Mouse (Mus musculus) forebrain, postnatal 0 days (tissue): ENCODE data around the gene Fgd3. TPM values are rescaled to one million over a fixed set of nuclear protein-coding genes. Genes with fewer than 3 reads are reported as not detected.

Experiments
- ATAC-seq: fragments of 200-750 bp; cut with Nextera tagmentation; 2 replicates; pipeline ENCODE4 v1.8.0; 2017; ENCODE audit warnings: mild to moderate bottlenecking, moderate library complexity
- DNase-seq: peaks from one replicate; pipeline ENCODE4 v3.0.0-alpha.2; 2015
- H3K27ac ChIP-seq: fragments of 300-500 bp; sonication (generic); 2 replicates; pipeline ENCODE4 v1.5.1; 2014; ENCODE audit warnings: low read depth, mild to moderate bottlenecking, antibody characterized with exemption, low read length, moderate library complexity, mixed read lengths
- H3K27me3 ChIP-seq: fragments of 300-500 bp; sonication (generic); 2 replicates; pipeline ENCODE4 v1.6.1; 2014; ENCODE audit warnings: mild to moderate bottlenecking, low read length, mixed read lengths; ENCODE audit not compliant: insufficient read depth
- H3K36me3 ChIP-seq: fragments of 300-500 bp; sonication (generic); 2 replicates; pipeline ENCODE4 v1.6.1; 2014; ENCODE audit warnings: mild to moderate bottlenecking, moderate library complexity; ENCODE audit not compliant: insufficient read depth
- H3K4me1 ChIP-seq: fragments of 300-500 bp; sonication (generic); 2 replicates; pipeline ENCODE4 v1.6.1; 2014; ENCODE audit warnings: antibody characterized with exemption; ENCODE audit not compliant: insufficient read depth
- H3K4me2 ChIP-seq: fragments of 300-500 bp; sonication (generic); 2 replicates; pipeline ENCODE4 v1.6.1; 2014; ENCODE audit warnings: low read depth, mild to moderate bottlenecking, moderate library complexity
- H3K4me3 ChIP-seq: fragments of 300-500 bp; sonication (generic); 2 replicates; pipeline ENCODE4 v1.5.1; 2014; ENCODE audit warnings: low read depth, low read length, mixed read lengths
- H3K9ac ChIP-seq: fragments of 300-500 bp; sonication (generic); 2 replicates; pipeline ENCODE4 v1.6.1; 2014; ENCODE audit warnings: mild to moderate bottlenecking
- H3K9me3 ChIP-seq: fragments of 300-500 bp; sonication (generic); 2 replicates; pipeline ENCODE4 v1.6.1; 2016; ENCODE audit warnings: low read length
- CTCF ChIP-seq: sonication (generic); IDR thresholded peaks from 2 replicates; pipeline ENCODE4 v1.5.1; 2016; ENCODE audit warnings: antibody characterized with exemption, control low read depth, low read depth
- WGBS: fragments of 180-500 bp; shearing (Covaris S2); extraction: QIAGEN DNeasy Blood & Tissue Kit; methylation state at CpG from one replicate; pipeline ENCODE4 v1.1.7; 2014; 5-methylcytosine and 5-hydroxymethylcytosine counted together
- polyA plus RNA-seq: library from polyadenylated mRNA; unstranded; fragments of >200 nt; fragmentation: Nextera tagmentation; extraction: Ambion mirVana; gene quantifications from 2 replicates; pipeline ENCODE4 v1.2.1, GENCODE M21; 2015
- total RNA-seq: library from RNA; depleted of rRNA; stranded (reverse); fragments of >200 nt; gene quantifications from 2 replicates; pipeline ENCODE4 v1.2.3, GENCODE M21; 2014

The Fgd3 gene
- total and polyA plus RNA-seq, 2 experiments from 2014 or later, result 2.8 to 14.0 TPM

GRCm38 (mm10) chr13:49317508-49317907 is 2.6 kb downstream of the Fgd3 start:
- peak overlapping the region; percentile 64 for H3K4me2 ChIP-seq
- peak overlapping the region; percentile 54; the same call in 1 of the 2 replicates for H3K27ac ChIP-seq

GRCm38 (mm10) chr13:49316386-49317162 is 3.5 kb downstream of the Fgd3 start:
- 11% methylated on average over 9 of the region's 9 CpGs for WGBS
- ATAC-seq (peak; percentile 39; the same call in 1 of the 2 replicates), DNase-seq (peak; percentile 34)
- Histone ChIP-seq H3K4me1 (peaks cover 21% of the 10 kb centered on the region), H3K4me3 (no peak overlapping the region), H3K9me3 (no peaks in the 10 kb centered on the region), H3K27me3 (no peaks in the 10 kb centered on the region), H3K36me3 (peaks cover 7% of the 10 kb centered on the region), H3K27ac (peak overlapping the region; percentile 54), H3K4me2 (peak overlapping the region; percentile 64), H3K9ac (0 out of 2 replicates have a peak overlapping the region, but pooled peaks have one; percentile 22)
- TF ChIP-seq CTCF, result no peak

More at GRCm38 (mm10) chr13:49317508-49317907, 2.6 kb downstream of the Fgd3 start:
- Histone ChIP-seq H3K4me3 (no peak overlapping the region), H3K36me3 (peaks cover 7% of the 10 kb centered on the region), H3K27me3 (no peaks in the 10 kb centered on the region), H3K9ac (no peak overlapping the region), H3K4me1 (peaks cover 21% of the 10 kb centered on the region), H3K9me3 (no peaks in the 10 kb centered on the region)
- TF ChIP-seq CTCF, result no peak
- ATAC-seq, result no peak
- WGBS, result 63% methylated on average over 6 of the region's 6 CpGs
- no peak for DNase-seq

- Histone ChIP-seq H3K27me3 (no peaks in the 10 kb centered on the region), H3K36me3 (peaks cover 7% of the 10 kb centered on the region), H3K4me2 (no peak overlapping the region), H3K4me1 (no peaks in the 10 kb centered on the region; the same call in none of the 2 replicates), H3K9ac (no peak overlapping the region), H3K9me3 (no peaks in the 10 kb centered on the region), H3K27ac (no peak overlapping the region), H3K4me3 (no peak overlapping the region)
- WGBS, result 86% methylated on average over 7 of the region's 7 CpGs
- ATAC-seq (no peak), DNase-seq (no peak)
- no peak for TF ChIP-seq CTCF
These were observed 8.5 kb downstream of the Fgd3 start for GRCm38 (mm10) chr13:49311642-49312041.

GRCm38 (mm10) chr13:49309501-49309900 is 10.6 kb downstream of the Fgd3 start:
- no peak overlapping the region for H3K4me2 ChIP-seq
- no peak for TF ChIP-seq CTCF
- peaks cover under 1% of the 10 kb centered on the region; the same call in 1 of the 2 replicates for H3K36me3 ChIP-seq
- no peaks in the 10 kb centered on the region for H3K27me3 ChIP-seq
- H3K9me3 ChIP-seq, result no peaks in the 10 kb centered on the region
- WGBS, result 87% methylated on average over 1 of the region's 1 CpGs
- ATAC-seq (no peak), DNase-seq (no peak)
- H3K4me1 ChIP-seq, result no peaks in the 10 kb centered on the region
- H3K4me3 ChIP-seq, result no peak overlapping the region
- H3K27ac ChIP-seq, result no peak overlapping the region
- no peak overlapping the region for H3K9ac ChIP-seq

GRCm38 (mm10) chr13:49308861-49309403 is 11.2 kb downstream of the Fgd3 start:
- 87% methylated on average over 16 of the region's 16 CpGs for WGBS
- Histone ChIP-seq H3K36me3 (no peaks in the 10 kb centered on the region; the same call in 1 of the 2 replicates), H3K4me1 (no peaks in the 10 kb centered on the region), H3K4me2 (no peak overlapping the region), H3K27me3 (no peaks in the 10 kb centered on the region), H3K9ac (no peak overlapping the region), H3K9me3 (no peaks in the 10 kb centered on the region), H3K4me3 (no peak overlapping the region), H3K27ac (no peak overlapping the region)
- TF ChIP-seq CTCF, result no peak
- DNase-seq (no peak), ATAC-seq (no peak)

- TF ChIP-seq CTCF, result no peak
- H3K4me1 ChIP-seq, result no peaks in the 10 kb centered on the region
- no peaks in the 10 kb centered on the region for H3K27me3 ChIP-seq
- H3K36me3 ChIP-seq, result no peaks in the 10 kb centered on the region; the same call in 1 of the 2 replicates
- H3K4me2 ChIP-seq, result no peak overlapping the region
- H3K4me3 ChIP-seq, result no peak overlapping the region
- ATAC-seq (no peak), DNase-seq (no peak)
- no peak overlapping the region for H3K9ac ChIP-seq
- no peaks in the 10 kb centered on the region for H3K9me3 ChIP-seq
- WGBS, result 91% methylated on average over 4 of the region's 4 CpGs
- H3K27ac ChIP-seq, result no peak overlapping the region
These were observed 11.9 kb downstream of the Fgd3 start for GRCm38 (mm10) chr13:49308206-49308605.
